16 mouse cellular contexts compared by ENCODE assay signal in genomic region chr5:81218500-81219057, GRCm38 (mm10).
DNase-seq lines count a peak whose midpoint lies in the region; ATAC-seq and TF ChIP-seq lines count a peak whose summit lies in the region.
"Had no signal": no experiment of that assay in that cellular context is flagged by ENCODE, and none has a peak within 500 bp of the region (broad histone marks: within the 10 kb centered on the region; RNA-seq: fewer than 3 reads in every experiment).

No protein-coding gene starts in this region.

- H3K4me2 ChIP-seq in limb, embryonic 11.5 days (ENCODE audit: low read depth, severe bottlenecking), result no peak overlapping the region
- no peak overlapping the region for H3K4me2 ChIP-seq in forebrain, postnatal 0 days (ENCODE audit: low read depth)
- H3K4me2 ChIP-seq in limb, embryonic 14.5 days (replicated peaks; ENCODE audit: low read depth, low read length, severe bottlenecking), result no peak overlapping the region; the same call in 1 of the 2 replicates
- H3K4me2 ChIP-seq in neural tube, embryonic 14.5 days (ENCODE audit: low read depth, low read length), result no peak overlapping the region
- H3K4me2 ChIP-seq: embryonic facial prominence, embryonic 13.5 days; heart, embryonic 15.5 days had no signal

- peak; percentile 60; the same call in 1 of the 2 replicates for ATAC-seq in limb, embryonic 11.5 days (ENCODE audit: insufficient number of reproducible peaks, low FRiP score, low TSS enrichment, low read depth)
- ATAC-seq in forebrain, postnatal 0 days, result peak; percentile 82
- ATAC-seq in limb, embryonic 14.5 days (ENCODE audit: low FRiP score, low read depth), result peak; percentile 53; the same call in 1 of the 2 replicates
- ATAC-seq in neural tube, embryonic 14.5 days (ENCODE audit: low read depth), result peak; percentile 72
- no peak for ATAC-seq in activated CD4-positive, CD25-positive, alpha-beta regulatory T cell, adult 4 months
- ATAC-seq: inflammation-experienced regulatory T-cells, adult 6 months had no signal

- H3K4me1 ChIP-seq in limb, embryonic 11.5 days (ENCODE audit: control insufficient read depth, insufficient read depth, low read length), result no peaks in the 10 kb centered on the region
- no peaks in the 10 kb centered on the region for H3K4me1 ChIP-seq in limb, embryonic 10.5 days
- no peaks in the 10 kb centered on the region for H3K4me1 ChIP-seq in forebrain, postnatal 0 days (ENCODE audit: insufficient read depth)
- H3K4me1 ChIP-seq in limb, embryonic 14.5 days (ENCODE audit: control insufficient read depth, insufficient read depth, low read length), result peaks cover under 1% of the 10 kb centered on the region
- H3K4me1 ChIP-seq in neural tube, embryonic 14.5 days (ENCODE audit: control insufficient read depth, insufficient read depth, low read length), result no peaks in the 10 kb centered on the region
- H3K4me1 ChIP-seq: embryonic facial prominence, embryonic 13.5 days; heart, embryonic 15.5 days had no signal

- TF ChIP-seq POLR2A in limb, embryonic 14.5 days (IDR thresholded peaks at IDR 0.05; ENCODE audit: borderline replicate concordance, extremely low read depth, insufficient read depth, insufficient read length), result no peak

- H3K9me3 ChIP-seq in limb, embryonic 11.5 days (ENCODE audit: control insufficient read depth, low read length), result no peaks in the 10 kb centered on the region
- no peaks in the 10 kb centered on the region for H3K9me3 ChIP-seq in limb, embryonic 10.5 days (replicated peaks)
- H3K9me3 ChIP-seq in forebrain, postnatal 0 days (ENCODE audit: low read length), result no peaks in the 10 kb centered on the region
- H3K9me3 ChIP-seq in limb, embryonic 14.5 days (ENCODE audit: control insufficient read depth, low read length), result no peaks in the 10 kb centered on the region
- H3K9me3 ChIP-seq in neural tube, embryonic 14.5 days (ENCODE audit: control insufficient read depth, low read length), result no peaks in the 10 kb centered on the region
- H3K9me3 ChIP-seq: embryonic facial prominence, embryonic 13.5 days; heart, embryonic 15.5 days had no signal

- H3K36me3 ChIP-seq in limb, embryonic 11.5 days (ENCODE audit: control insufficient read depth, insufficient read depth, low read length), result no peaks in the 10 kb centered on the region
- no peaks in the 10 kb centered on the region for H3K36me3 ChIP-seq in limb, embryonic 10.5 days
- H3K36me3 ChIP-seq in forebrain, postnatal 0 days (ENCODE audit: insufficient read depth), result no peaks in the 10 kb centered on the region
- H3K36me3 ChIP-seq in limb, embryonic 14.5 days (ENCODE audit: control insufficient read depth, insufficient read depth, low read length), result no peaks in the 10 kb centered on the region
- no peaks in the 10 kb centered on the region for H3K36me3 ChIP-seq in neural tube, embryonic 14.5 days (ENCODE audit: control insufficient read depth, insufficient read depth, low read length)
- H3K36me3 ChIP-seq: embryonic facial prominence, embryonic 13.5 days; heart, embryonic 15.5 days had no signal

- DNase-seq in limb, embryonic 11.5 days (ENCODE audit: low spot score), result no peak
- no peak for DNase-seq in limb, embryonic 10.5 days (ENCODE audit: low spot score)
- peak; percentile 11 for DNase-seq in forebrain, postnatal 0 days
- DNase-seq in limb, embryonic 14.5 days (ENCODE audit: low spot score), result peak; percentile 10
- DNase-seq in adrenal gland, postnatal 4 days (ENCODE audit: low spot score in 2 of 2), result no peak
- no peak for DNase-seq in gastrocnemius, postnatal 4 days (ENCODE audit: low spot score in 2 of 2)
- DNase-seq: adrenal gland, adult 8-10 months; cerebellum, postnatal 10 days; kidney, postnatal 10 days; lung, adult 18-20 months; right cerebral cortex, adult 18-20 months had no signal

- 79% methylated on average over 2 of the region's 2 CpGs for WGBS in limb, embryonic 11.5 days
- 85% methylated on average over 2 of the region's 2 CpGs for WGBS in limb, embryonic 10.5 days
- WGBS in forebrain, postnatal 0 days, result 24% methylated on average over 2 of the region's 2 CpGs
- 71% methylated on average over 2 of the region's 2 CpGs for WGBS in limb, embryonic 14.5 days
- 39% methylated on average over 2 of the region's 2 CpGs for WGBS in neural tube, embryonic 14.5 days

- no peak for TF ChIP-seq CTCF in forebrain, postnatal 0 days (IDR thresholded peaks at IDR 0.05; ENCODE audit: low read depth)

- no peak overlapping the region for H3K4me3 ChIP-seq in limb, embryonic 11.5 days (ENCODE audit: low read depth, low read length)
- H3K4me3 ChIP-seq in limb, embryonic 10.5 days, result no peak overlapping the region
- no peak overlapping the region for H3K4me3 ChIP-seq in forebrain, postnatal 0 days (ENCODE audit: low read depth, low read length)
- H3K4me3 ChIP-seq in limb, embryonic 14.5 days (replicated peaks; ENCODE audit: low read length), result no peak overlapping the region
- no peak overlapping the region for H3K4me3 ChIP-seq in neural tube, embryonic 14.5 days (ENCODE audit: low read depth, low read length)
- H3K4me3 ChIP-seq: embryonic facial prominence, embryonic 13.5 days; heart, embryonic 15.5 days had no signal

- no peaks in the 10 kb centered on the region for H3K27me3 ChIP-seq in limb, embryonic 11.5 days (ENCODE audit: control insufficient read depth, insufficient read depth, low read length)
- H3K27me3 ChIP-seq in limb, embryonic 10.5 days (ENCODE audit: low read depth, poor library complexity, severe bottlenecking), result no peaks in the 10 kb centered on the region
- no peaks in the 10 kb centered on the region for H3K27me3 ChIP-seq in forebrain, postnatal 0 days (ENCODE audit: insufficient read depth, low read length)
- H3K27me3 ChIP-seq in limb, embryonic 14.5 days (ENCODE audit: control insufficient read depth, insufficient read depth, low read length), result no peaks in the 10 kb centered on the region
- no peaks in the 10 kb centered on the region for H3K27me3 ChIP-seq in neural tube, embryonic 14.5 days (ENCODE audit: control insufficient read depth, insufficient read depth, low read length)
- H3K27me3 ChIP-seq: embryonic facial prominence, embryonic 13.5 days; heart, embryonic 15.5 days had no signal

- H3K9ac ChIP-seq in limb, embryonic 11.5 days (ENCODE audit: low read length), result no peak overlapping the region
- no peak overlapping the region for H3K9ac ChIP-seq in forebrain, postnatal 0 days
- H3K9ac ChIP-seq in limb, embryonic 14.5 days (ENCODE audit: low read depth, low read length, severe bottlenecking), result no peak overlapping the region
- no peak overlapping the region for H3K9ac ChIP-seq in neural tube, embryonic 14.5 days (replicated peaks; ENCODE audit: low read depth, low read length)
- H3K9ac ChIP-seq: embryonic facial prominence, embryonic 13.5 days; heart, embryonic 15.5 days had no signal

- H3K27ac ChIP-seq in limb, embryonic 11.5 days (replicated peaks; ENCODE audit: low read depth, low read length), result no peak overlapping the region
- H3K27ac ChIP-seq in limb, embryonic 10.5 days, result no peak overlapping the region
- no peak overlapping the region for H3K27ac ChIP-seq in forebrain, postnatal 0 days (ENCODE audit: low read depth, low read length)
- peak overlapping the region; percentile 55; the same call in 1 of the 2 replicates for H3K27ac ChIP-seq in limb, embryonic 14.5 days (replicated peaks; ENCODE audit: low read depth, low read length)
- H3K27ac ChIP-seq in neural tube, embryonic 14.5 days (ENCODE audit: low read depth, low read length), result no peak overlapping the region
- H3K27ac ChIP-seq: embryonic facial prominence, embryonic 13.5 days; heart, embryonic 15.5 days had no signal

Comparison
In these comparisons a context has a peak if more than half of its experiments do, and no peak if none do; other contexts are left out.
1. DNase-seq: peak in forebrain, postnatal 0 days (single experiment) and limb, embryonic 14.5 days (single experiment); none in limb, embryonic 11.5 days (single experiment), limb, embryonic 10.5 days (single experiment), adrenal gland, postnatal 4 days (0 of 2) and gastrocnemius, postnatal 4 days (0 of 2).